Mouse (Mus musculus) thymus, adult 2 months (tissue): Measurements from ENCODE around the gene Gm11564.
"Not testable (repeated sequence)": the region's sequence is repeated elsewhere in the genome, so short reads cannot be mapped to it uniquely, and the experiment has no call there.

Experiments
- CTCF ChIP-seq: fragments of 200-500 bp; IDR thresholded peaks from 2 replicates; pipeline ENCODE4 v1.5.1; 2012; ENCODE audit warnings: mild to moderate bottlenecking, control low read depth, low read length, moderate library complexity, borderline replicate concordance; ENCODE audit not compliant: control insufficient read depth, poor library complexity, insufficient read depth; ENCODE audit errors: extremely low read depth
- POLR2A ChIP-seq: fragments of 200-500 bp; IDR thresholded peaks from 2 replicates; pipeline ENCODE4 v1.6.1; 2012; ENCODE audit warnings: mild to moderate bottlenecking, low read length, control low read depth, moderate library complexity; ENCODE audit not compliant: control insufficient read depth, poor library complexity, insufficient read depth; ENCODE audit errors: extremely low read depth

GRCm38 (mm10) chr11:99864176-99864575, 48.7 kb upstream of the Gm11564 start, which contains the start of gene Gm11559:
- not testable (repeated sequence) for TF ChIP-seq CTCF, POLR2A
